Mouse (Mus musculus) spleen, adult 2 months (tissue): ENCODE results near the gene Slc5a6. TPM values are rescaled to one million over a fixed set of nuclear protein-coding genes. Genes with fewer than 3 reads are reported as not detected.

Experiments
- DNase-seq, 2 experiments: peaks; one replicate each; pipeline versions ENCODE4 v3.0.0 to v3.0.0-alpha.2; 2012 to 2021; ENCODE audit warnings: low spot score in 2 of 2, low read depth in 1 of 2
- H3K27ac ChIP-seq: fragments of 200-500 bp; 2 replicates; pipeline ENCODE4 v1.5.1; 2012; ENCODE audit warnings: low read length, inconsistent platforms; ENCODE audit not compliant: insufficient read depth
- H3K27me3 ChIP-seq: fragments of 200-500 bp; 2 replicates; pipeline ENCODE4 v1.6.1; 2012; ENCODE audit warnings: mild to moderate bottlenecking, moderate library complexity, low read length, inconsistent platforms; ENCODE audit not compliant: control insufficient read depth, insufficient read depth
- H3K36me3 ChIP-seq: fragments of 200-500 bp; 2 replicates; pipeline ENCODE4 v1.6.1; 2012; ENCODE audit warnings: mild to moderate bottlenecking, low read length, inconsistent platforms; ENCODE audit not compliant: control insufficient read depth, insufficient read depth
- H3K4me1 ChIP-seq: fragments of 200-500 bp; 2 replicates; pipeline ENCODE4 v1.6.1; 2011; ENCODE audit warnings: inconsistent platforms; ENCODE audit not compliant: control insufficient read depth, insufficient read depth, insufficient read length
- H3K4me3 ChIP-seq: fragments of 200-500 bp; 2 replicates; pipeline ENCODE4 v1.5.1; 2011; ENCODE audit warnings: mild to moderate bottlenecking, inconsistent platforms; ENCODE audit not compliant: insufficient read depth, insufficient read length; ENCODE audit errors: extremely low read depth
- CTCF ChIP-seq: fragments of 200-500 bp; IDR thresholded peaks from 2 replicates; pipeline ENCODE4 v1.5.1; 2011; ENCODE audit warnings: mild to moderate bottlenecking, inconsistent platforms; ENCODE audit not compliant: insufficient read depth, insufficient read length, insufficient replicate concordance; ENCODE audit errors: extremely low read depth
- POLR2A ChIP-seq: fragments of 200-500 bp; IDR thresholded peaks from 2 replicates; pipeline ENCODE4 v1.6.1; 2011; ENCODE audit warnings: low read depth, low read length, inconsistent platforms
- WGBS: fragments of 180-500 bp; shearing (Covaris S2); methylation state at CpG from one replicate; pipeline ENCODE4 v1.1.7; 2018; 5-methylcytosine and 5-hydroxymethylcytosine counted together
- polyA plus RNA-seq: library from polyadenylated mRNA; depleted of rRNA; stranded (reverse); fragments of >200 nt; gene quantifications from 2 replicates; pipeline ENCODE4 v1.2.3, GENCODE M21; 2012

The Slc5a6 gene
- polyA plus RNA-seq, 1 experiment = 16.3 TPM

GRCm38 (mm10) chr5:31001560-31001959 lies 47.2 kb downstream of the Slc5a6 start:
- Histone ChIP-seq H3K4me1 (no peaks in the 10 kb centered on the region), H3K27me3 (no peaks in the 10 kb centered on the region), H3K4me3 (no peak overlapping the region), H3K36me3 (no peaks in the 10 kb centered on the region), H3K27ac (no peak overlapping the region)
- TF ChIP-seq CTCF = no peak
- TF ChIP-seq POLR2A = no peak
- WGBS = 83% methylated on average over 4 of the region's 4 CpGs
- no peak for DNase-seq

GRCm38 (mm10) chr5:31000993-31001392 lies 47.7 kb downstream of the Slc5a6 start:
- Histone ChIP-seq H3K4me1 (no peaks in the 10 kb centered on the region), H3K4me3 (no peak overlapping the region), H3K27me3 (no peaks in the 10 kb centered on the region), H3K27ac (no peak overlapping the region), H3K36me3 (no peaks in the 10 kb centered on the region)
- DNase-seq = no peak
- WGBS = 78% methylated on average over 2 of the region's 2 CpGs
- TF ChIP-seq POLR2A = no peak
- no peak for TF ChIP-seq CTCF

GRCm38 (mm10) chr5:31000122-31000521 lies 48.6 kb downstream of the Slc5a6 start:
- Histone ChIP-seq H3K27ac (no peak overlapping the region), H3K4me3 (no peak overlapping the region), H3K27me3 (no peaks in the 10 kb centered on the region), H3K4me1 (no peaks in the 10 kb centered on the region), H3K36me3 (no peaks in the 10 kb centered on the region)
- no peak for DNase-seq
- 81% methylated on average over 7 of the region's 7 CpGs for WGBS
- TF ChIP-seq POLR2A = no peak
- TF ChIP-seq CTCF = no peak

- no peak for TF ChIP-seq POLR2A
- TF ChIP-seq CTCF = no peak
- no peaks in the 10 kb centered on the region for H3K36me3 ChIP-seq
- 79% methylated on average over 5 of the region's 5 CpGs for WGBS
Observed at GRCm38 (mm10) chr5:30999324-30999723, 49.4 kb downstream of the Slc5a6 start.

GRCm38 (mm10) chr5:30998306-30998705 lies 50.4 kb downstream of the Slc5a6 start:
- 32% methylated on average over 5 of the region's 5 CpGs for WGBS
- DNase-seq = peak; percentile 26 to 33
- H3K4me3 ChIP-seq = no peak overlapping the region
- no peak overlapping the region for H3K27ac ChIP-seq
- H3K36me3 ChIP-seq = no peaks in the 10 kb centered on the region
- TF ChIP-seq CTCF (peak; percentile 54; the same call in 1 of the 2 replicates), POLR2A (no peak)
- no peaks in the 10 kb centered on the region for H3K27me3 ChIP-seq
- H3K4me1 ChIP-seq = no peaks in the 10 kb centered on the region

More at GRCm38 (mm10) chr5:30999324-30999723, 49.4 kb downstream of the Slc5a6 start:
- Histone ChIP-seq H3K27ac (no peak overlapping the region), H3K27me3 (no peaks in the 10 kb centered on the region), H3K4me3 (no peak overlapping the region), H3K4me1 (no peaks in the 10 kb centered on the region)
- DNase-seq = no peak

GRCm38 (mm10) chr5:30994910-30995635 lies 53.7 kb downstream of the Slc5a6 start:
- no peak for DNase-seq
- 79% methylated on average over 11 of the region's 11 CpGs for WGBS
- TF ChIP-seq CTCF = no peak
- no peaks in the 10 kb centered on the region for H3K4me1 ChIP-seq
- no peak overlapping the region for H3K27ac ChIP-seq
- H3K4me3 ChIP-seq = no peak overlapping the region
- H3K36me3 ChIP-seq = no peaks in the 10 kb centered on the region
- H3K27me3 ChIP-seq = no peaks in the 10 kb centered on the region

- H3K36me3 ChIP-seq = no peaks in the 10 kb centered on the region
- WGBS = 68% methylated on average over 3 of the region's 3 CpGs
- H3K27me3 ChIP-seq = no peaks in the 10 kb centered on the region
- H3K4me3 ChIP-seq = no peak overlapping the region
- no peak for DNase-seq
- H3K4me1 ChIP-seq = no peaks in the 10 kb centered on the region
- no peak overlapping the region for H3K27ac ChIP-seq
- TF ChIP-seq CTCF (no peak), POLR2A (no peak)
Observed at GRCm38 (mm10) chr5:30994074-30994473, 54.6 kb downstream of the Slc5a6 start.
